Mouse (Mus musculus): ENCODE results near the gene Plin5. TPM values are rescaled to one million over a fixed set of nuclear protein-coding genes. Genes with fewer than 3 reads are reported as not detected.

Plin5 gene
- 19.2 and 24.6 TPM in 2 replicates for total RNA-seq (2014; rRNA removed)
- 42.7 and 58.2 TPM in 2 replicates for polyA plus RNA-seq (2012; rRNA removed)

- peak; percentile 89 for DNase-seq (ENCODE audit: extremely low read depth, low read depth, low spot score)
- TF ChIP-seq CTCF (IDR thresholded peaks at IDR 0.05; ENCODE audit: low read depth, low read length), result no peak
- TF ChIP-seq POLR2A (IDR thresholded peaks at IDR 0.05; ENCODE audit: extremely low read depth, insufficient read depth, low read length), result peak; percentile 95
These were observed at the start of gene Plin5 for GRCm38 (mm10) chr17:56117251-56117710. TSS of gene Plin5 (minus strand) at chr17:56117596.

GRCm38 (mm10) chr17:56165671-56166070 is 48.3 kb upstream of the Plin5 start:
- Histone ChIP-seq H3K9ac (ENCODE audit: low read depth, low read length) (peak overlapping the region; percentile 37; the same call in 1 of the 2 replicates), H3K4me3 (ENCODE audit: insufficient read depth, low read depth, low read length) (peak overlapping the region; percentile 5; the same call in 1 of the 2 replicates), H3K79me2 (ENCODE audit: control insufficient read depth, insufficient read depth, low read length) (peaks cover 14% of the 10 kb centered on the region), H3K27me3 (ENCODE audit: control insufficient read depth, insufficient read depth, low read length) (no peaks in the 10 kb centered on the region), H3K36me3 (ENCODE audit: control insufficient read depth, insufficient read depth, low read length) (no peaks in the 10 kb centered on the region), H3K4me1 (ENCODE audit: control insufficient read depth, insufficient read depth, low read length) (peaks cover 37% of the 10 kb centered on the region), H3K27ac (replicated peaks; ENCODE audit: insufficient read depth, low read depth, low read length) (peak overlapping the region; percentile 72)
- peak; percentile 92 for DNase-seq (ENCODE audit: extremely low read depth, low read depth, low spot score)
- TF ChIP-seq POLR2A (IDR thresholded peaks at IDR 0.05; ENCODE audit: extremely low read depth, insufficient read depth, low read length), result no peak
- no peak for TF ChIP-seq CTCF (IDR thresholded peaks at IDR 0.05; ENCODE audit: low read depth, low read length)
- WGBS, result 31% methylated on average over 11 of the region's 11 CpGs

More at GRCm38 (mm10) chr17:56117251-56117710, at the start of gene Plin5:
- Histone ChIP-seq H3K36me3 (ENCODE audit: control insufficient read depth, insufficient read depth, low read length) (peaks cover 4% of the 10 kb centered on the region; the same call in 1 of the 2 replicates), H3K4me1 (ENCODE audit: control insufficient read depth, insufficient read depth, low read length) (peaks cover 29% of the 10 kb centered on the region), H3K4me3 (ENCODE audit: insufficient read depth, low read depth, low read length) (peak within 1 kb of the TSS; percentile 57), H3K27me3 (ENCODE audit: control insufficient read depth, insufficient read depth, low read length) (no peaks in the 10 kb centered on the region), H3K79me2 (ENCODE audit: control insufficient read depth, insufficient read depth, low read length) (peaks cover 5% of the 10 kb centered on the region; the same call in 1 of the 2 replicates), H3K9ac (ENCODE audit: low read depth, low read length) (peak within 1 kb of the TSS; percentile 67), H3K27ac (replicated peaks; ENCODE audit: insufficient read depth, low read depth, low read length) (peak within 1 kb of the TSS; percentile 85)
- WGBS, result 4% methylated on average over 27 of the region's 27 CpGs

- Histone ChIP-seq H3K36me3 (ENCODE audit: control insufficient read depth, insufficient read depth, low read length) (no peaks in the 10 kb centered on the region), H3K9ac (ENCODE audit: low read depth, low read length) (no peak overlapping the region; the same call in 1 of the 2 replicates), H3K79me2 (ENCODE audit: control insufficient read depth, insufficient read depth, low read length) (peaks cover 14% of the 10 kb centered on the region), H3K27ac (replicated peaks; ENCODE audit: insufficient read depth, low read depth, low read length) (peak overlapping the region; percentile 97), H3K4me1 (ENCODE audit: control insufficient read depth, insufficient read depth, low read length) (peaks cover 33% of the 10 kb centered on the region), H3K27me3 (ENCODE audit: control insufficient read depth, insufficient read depth, low read length) (no peaks in the 10 kb centered on the region), H3K4me3 (ENCODE audit: insufficient read depth, low read depth, low read length) (no peak overlapping the region)
- 20% methylated on average over 3 of the region's 3 CpGs for WGBS
- TF ChIP-seq CTCF (IDR thresholded peaks at IDR 0.05; ENCODE audit: low read depth, low read length), result no peak
- TF ChIP-seq POLR2A (IDR thresholded peaks at IDR 0.05; ENCODE audit: extremely low read depth, insufficient read depth, low read length), result no peak
- peak; percentile 48 for DNase-seq (ENCODE audit: extremely low read depth, low read depth, low spot score)
These were observed 47.1 kb upstream of the Plin5 start for GRCm38 (mm10) chr17:56164510-56164909.

GRCm38 (mm10) chr17:56163523-56164102 is 46.2 kb upstream of the Plin5 start:
- H3K4me3 ChIP-seq (ENCODE audit: insufficient read depth, low read depth, low read length), result peak overlapping the region; percentile 60
- no peaks in the 10 kb centered on the region for H3K27me3 ChIP-seq (ENCODE audit: control insufficient read depth, insufficient read depth, low read length)
- H3K9ac ChIP-seq (ENCODE audit: low read depth, low read length), result peak overlapping the region; percentile 76
- peak overlapping the region; percentile 97 for H3K27ac ChIP-seq (replicated peaks; ENCODE audit: insufficient read depth, low read depth, low read length)
- no peaks in the 10 kb centered on the region for H3K36me3 ChIP-seq (ENCODE audit: control insufficient read depth, insufficient read depth, low read length)
- DNase-seq (ENCODE audit: extremely low read depth, low read depth, low spot score), result peak; percentile 95
- 17% methylated on average over 6 of the region's 6 CpGs for WGBS
- peaks cover 14% of the 10 kb centered on the region for H3K79me2 ChIP-seq (ENCODE audit: control insufficient read depth, insufficient read depth, low read length)
- peaks cover 26% of the 10 kb centered on the region for H3K4me1 ChIP-seq (ENCODE audit: control insufficient read depth, insufficient read depth, low read length)
- TF ChIP-seq CTCF (IDR thresholded peaks at IDR 0.05; ENCODE audit: low read depth, low read length), result no peak
- TF ChIP-seq POLR2A (IDR thresholded peaks at IDR 0.05; ENCODE audit: extremely low read depth, insufficient read depth, low read length), result no peak

- TF ChIP-seq CTCF (IDR thresholded peaks at IDR 0.05; ENCODE audit: low read depth, low read length) (no peak), POLR2A (IDR thresholded peaks at IDR 0.05; ENCODE audit: extremely low read depth, insufficient read depth, low read length) (peak; percentile 73; the same call in 1 of the 2 replicates)
- Histone ChIP-seq H3K27me3 (ENCODE audit: control insufficient read depth, insufficient read depth, low read length) (no peaks in the 10 kb centered on the region), H3K79me2 (ENCODE audit: control insufficient read depth, insufficient read depth, low read length) (peaks cover 6% of the 10 kb centered on the region), H3K36me3 (ENCODE audit: control insufficient read depth, insufficient read depth, low read length) (no peaks in the 10 kb centered on the region), H3K4me1 (ENCODE audit: control insufficient read depth, insufficient read depth, low read length) (peaks cover 17% of the 10 kb centered on the region), H3K9ac (ENCODE audit: low read depth, low read length) (peak within 1 kb of the TSS; percentile 76), H3K4me3 (ENCODE audit: insufficient read depth, low read depth, low read length) (peak within 1 kb of the TSS; percentile 60), H3K27ac (replicated peaks; ENCODE audit: insufficient read depth, low read depth, low read length) (peak within 1 kb of the TSS; percentile 97)
- DNase-seq (ENCODE audit: extremely low read depth, low read depth, low spot score), result peak; percentile 88
- 2% methylated on average over 30 of the region's 30 CpGs for WGBS
These were observed 44.9 kb upstream of the Plin5 start, which contains the start of gene Tnfaip8l1 for GRCm38 (mm10) chr17:56162231-56162774. TSS of gene Tnfaip8l1 (plus strand) at chr17:56162477.

Data from liver, adult 2 months (tissue).